Mouse (Mus musculus) midbrain, embryonic 15.5 days (tissue): Measurements from ENCODE around the gene Adgrl3. TPM values are rescaled to one million over a fixed set of nuclear protein-coding genes. Genes with fewer than 3 reads are reported as not detected.

Experiments
- ATAC-seq: fragments of 200-750 bp; cut with Nextera tagmentation; replicated peaks from 2 replicates; pipeline ENCODE4 v1.8.0; 2017; ENCODE audit warnings: moderate TSS enrichment
- H3K27ac ChIP-seq: fragments of 300-500 bp; sonication (generic); 2 replicates; pipeline ENCODE4 v1.5.1; 2015; ENCODE audit warnings: mild to moderate bottlenecking, inconsistent platforms
- H3K27me3 ChIP-seq: fragments of 300-500 bp; sonication (generic); replicated peaks from 2 replicates; pipeline ENCODE4 v1.6.1; 2015; ENCODE audit warnings: inconsistent platforms
- H3K36me3 ChIP-seq: fragments of 300-500 bp; sonication (generic); replicated peaks from 2 replicates; pipeline ENCODE4 v1.6.1; 2015; ENCODE audit warnings: inconsistent platforms
- H3K4me1 ChIP-seq: fragments of 300-500 bp; sonication (generic); 2 replicates; pipeline ENCODE4 v1.6.1; 2015; ENCODE audit warnings: inconsistent platforms
- H3K4me2 ChIP-seq: fragments of 300-500 bp; sonication (generic); 2 replicates; pipeline ENCODE4 v1.6.1; 2015; ENCODE audit warnings: inconsistent platforms, mild to moderate bottlenecking, moderate library complexity
- H3K4me3 ChIP-seq: fragments of 300-500 bp; sonication (generic); 2 replicates; pipeline ENCODE4 v1.5.1; 2015; ENCODE audit warnings: mild to moderate bottlenecking, inconsistent platforms
- H3K9ac ChIP-seq: fragments of 300-500 bp; sonication (generic); 2 replicates; pipeline ENCODE4 v1.6.1; 2015; ENCODE audit warnings: mild to moderate bottlenecking, inconsistent platforms
- H3K9me3 ChIP-seq: fragments of 300-500 bp; sonication (generic); 2 replicates; pipeline ENCODE4 v1.6.1; 2016; ENCODE audit warnings: inconsistent platforms
- WGBS: fragments of 180-500 bp; shearing (Covaris S2); methylation state at CpG from one replicate; pipeline ENCODE4 v1.1.7; 2015; ENCODE audit warnings: mixed read lengths; 5-methylcytosine and 5-hydroxymethylcytosine counted together
- polyA plus RNA-seq: library from polyadenylated mRNA; unstranded; fragments of >200 nt; fragmentation: Nextera tagmentation; extraction: Ambion mirVana; gene quantifications from 2 replicates; pipeline ENCODE4 v1.2.1, GENCODE M21; 2015

The Adgrl3 gene
- polyA plus RNA-seq, 1 experiment from 2014 or later, result 75.6 TPM

GRCm38 (mm10) chr5:81602889-81603288 is 583.0 kb downstream of the Adgrl3 start:
- Histone ChIP-seq H3K9ac (no peak overlapping the region), H3K4me2 (no peak overlapping the region), H3K9me3 (no peaks in the 10 kb centered on the region), H3K4me1 (no peaks in the 10 kb centered on the region), H3K36me3 (no peaks in the 10 kb centered on the region), H3K27ac (no peak overlapping the region), H3K4me3 (no peak overlapping the region), H3K27me3 (no peaks in the 10 kb centered on the region)
- peak; percentile 50; the same call in 1 of the 2 replicates for ATAC-seq
- 79% methylated on average over 4 of the region's 4 CpGs for WGBS

- H3K4me1 ChIP-seq, result no peaks in the 10 kb centered on the region
- ATAC-seq, result no peak
- H3K4me3 ChIP-seq, result no peak overlapping the region
- WGBS, result 89% methylated on average over 1 of the region's 1 CpGs
- no peak overlapping the region for H3K27ac ChIP-seq
- H3K4me2 ChIP-seq, result no peak overlapping the region
- no peak overlapping the region for H3K9ac ChIP-seq
- H3K36me3 ChIP-seq, result no peaks in the 10 kb centered on the region
- no peaks in the 10 kb centered on the region for H3K27me3 ChIP-seq
- H3K9me3 ChIP-seq, result no peaks in the 10 kb centered on the region
Measured at GRCm38 (mm10) chr5:81605646-81606045, 585.7 kb downstream of the Adgrl3 start.

GRCm38 (mm10) chr5:81610223-81610622 is 590.3 kb downstream of the Adgrl3 start:
- ATAC-seq, result peak; percentile 56

GRCm38 (mm10) chr5:81614674-81615073 is 594.7 kb downstream of the Adgrl3 start:
- Histone ChIP-seq H3K9ac (no peak overlapping the region), H3K4me3 (no peak overlapping the region), H3K4me2 (no peak overlapping the region), H3K27me3 (no peaks in the 10 kb centered on the region), H3K36me3 (no peaks in the 10 kb centered on the region), H3K4me1 (no peaks in the 10 kb centered on the region), H3K27ac (no peak overlapping the region), H3K9me3 (no peaks in the 10 kb centered on the region)
- 76% methylated on average over 4 of the region's 4 CpGs for WGBS
- no peak for ATAC-seq

More at GRCm38 (mm10) chr5:81610223-81610622, 590.3 kb downstream of the Adgrl3 start:
- Histone ChIP-seq H3K27ac (no peak overlapping the region), H3K27me3 (no peaks in the 10 kb centered on the region), H3K4me2 (no peak overlapping the region), H3K4me1 (no peaks in the 10 kb centered on the region), H3K9me3 (no peaks in the 10 kb centered on the region), H3K9ac (no peak overlapping the region), H3K4me3 (no peak overlapping the region), H3K36me3 (no peaks in the 10 kb centered on the region)
- 62% methylated on average over 5 of the region's 5 CpGs for WGBS

GRCm38 (mm10) chr5:81621106-81621505 is 601.2 kb downstream of the Adgrl3 start:
- H3K36me3 ChIP-seq, result no peaks in the 10 kb centered on the region
- 85% methylated on average over 5 of the region's 5 CpGs for WGBS
- no peaks in the 10 kb centered on the region for H3K4me1 ChIP-seq
- H3K27me3 ChIP-seq, result no peaks in the 10 kb centered on the region
- ATAC-seq, result no peak
- H3K9ac ChIP-seq, result no peak overlapping the region
- no peak overlapping the region for H3K4me2 ChIP-seq
- H3K4me3 ChIP-seq, result no peak overlapping the region
- H3K9me3 ChIP-seq, result no peaks in the 10 kb centered on the region
- H3K27ac ChIP-seq, result no peak overlapping the region

- Histone ChIP-seq H3K27ac (no peak overlapping the region), H3K36me3 (no peaks in the 10 kb centered on the region), H3K27me3 (no peaks in the 10 kb centered on the region), H3K4me2 (no peak overlapping the region), H3K4me1 (no peaks in the 10 kb centered on the region), H3K4me3 (no peak overlapping the region), H3K9ac (no peak overlapping the region), H3K9me3 (no peaks in the 10 kb centered on the region)
- 77% methylated on average over 3 of the region's 3 CpGs for WGBS
- ATAC-seq, result no peak
Measured at GRCm38 (mm10) chr5:81621715-81622114, 601.8 kb downstream of the Adgrl3 start.

GRCm38 (mm10) chr5:81623846-81624245 is 603.9 kb downstream of the Adgrl3 start:
- no peaks in the 10 kb centered on the region for H3K36me3 ChIP-seq
- 15% methylated on average over 1 of the region's 1 CpGs for WGBS
- no peaks in the 10 kb centered on the region for H3K27me3 ChIP-seq
- no peak overlapping the region for H3K27ac ChIP-seq
- no peak overlapping the region for H3K9ac ChIP-seq
- H3K9me3 ChIP-seq, result no peaks in the 10 kb centered on the region
- no peaks in the 10 kb centered on the region for H3K4me1 ChIP-seq
- H3K4me2 ChIP-seq, result no peak overlapping the region
- ATAC-seq, result no peak
- H3K4me3 ChIP-seq, result no peak overlapping the region

- Histone ChIP-seq H3K9ac (no peak overlapping the region), H3K36me3 (no peaks in the 10 kb centered on the region), H3K9me3 (no peaks in the 10 kb centered on the region), H3K27ac (no peak overlapping the region), H3K4me3 (no peak overlapping the region), H3K4me2 (no peak overlapping the region), H3K27me3 (no peaks in the 10 kb centered on the region), H3K4me1 (0 out of 2 replicates have a peak, but pooled peaks cover 3% of the 10 kb centered on the region)
- WGBS, result 84% methylated on average over 2 of the region's 2 CpGs
- ATAC-seq, result no peak
Measured at GRCm38 (mm10) chr5:81636169-81636568, 616.2 kb downstream of the Adgrl3 start.

- Histone ChIP-seq H3K36me3 (no peaks in the 10 kb centered on the region), H3K4me2 (no peak overlapping the region), H3K9me3 (no peaks in the 10 kb centered on the region), H3K4me3 (no peak overlapping the region), H3K9ac (no peak overlapping the region), H3K27me3 (no peaks in the 10 kb centered on the region), H3K4me1 (0 out of 2 replicates have a peak, but pooled peaks cover 3% of the 10 kb centered on the region), H3K27ac (no peak overlapping the region)
- 87% methylated on average over 2 of the region's 2 CpGs for WGBS
- no peak for ATAC-seq
Measured at GRCm38 (mm10) chr5:81638422-81638821, 618.5 kb downstream of the Adgrl3 start.

- ATAC-seq, result no peak
- Histone ChIP-seq H3K9ac (no peak overlapping the region), H3K27ac (no peak overlapping the region), H3K36me3 (no peaks in the 10 kb centered on the region), H3K4me1 (0 out of 2 replicates have a peak, but pooled peaks cover 3% of the 10 kb centered on the region), H3K27me3 (no peaks in the 10 kb centered on the region), H3K4me3 (no peak overlapping the region), H3K9me3 (no peaks in the 10 kb centered on the region), H3K4me2 (no peak overlapping the region)
- WGBS, result 49% methylated on average over 4 of the region's 4 CpGs
Measured at GRCm38 (mm10) chr5:81640118-81640517, 620.2 kb downstream of the Adgrl3 start.

GRCm38 (mm10) chr5:81645557-81645956 is 625.6 kb downstream of the Adgrl3 start:
- WGBS, result 90% methylated on average over 5 of the region's 5 CpGs
- no peaks in the 10 kb centered on the region for H3K36me3 ChIP-seq
- no peak overlapping the region for H3K4me3 ChIP-seq
- ATAC-seq, result no peak
- H3K27me3 ChIP-seq, result no peaks in the 10 kb centered on the region
- H3K4me1 ChIP-seq, result peaks cover 3% of the 10 kb centered on the region; the same call in 1 of the 2 replicates
- no peak overlapping the region for H3K9ac ChIP-seq
- H3K9me3 ChIP-seq, result no peaks in the 10 kb centered on the region
- no peak overlapping the region for H3K27ac ChIP-seq
- no peak overlapping the region for H3K4me2 ChIP-seq

GRCm38 (mm10) chr5:81653941-81654340 is 634.0 kb downstream of the Adgrl3 start:
- H3K4me1 ChIP-seq, result peaks cover 3% of the 10 kb centered on the region; the same call in 1 of the 2 replicates
- no peaks in the 10 kb centered on the region for H3K36me3 ChIP-seq
- H3K27me3 ChIP-seq, result no peaks in the 10 kb centered on the region
- no peaks in the 10 kb centered on the region for H3K9me3 ChIP-seq
- 74% methylated on average over 2 of the region's 2 CpGs for WGBS
- no peak overlapping the region for H3K4me3 ChIP-seq
- no peak overlapping the region for H3K4me2 ChIP-seq
- ATAC-seq, result no peak
- H3K27ac ChIP-seq, result no peak overlapping the region
- H3K9ac ChIP-seq, result no peak overlapping the region

GRCm38 (mm10) chr5:81661611-81662390 is 641.9 kb downstream of the Adgrl3 start:
- WGBS, result 20% methylated on average over 6 of the region's 6 CpGs
- Histone ChIP-seq H3K27ac (no peak overlapping the region), H3K27me3 (no peaks in the 10 kb centered on the region), H3K4me1 (0 out of 2 replicates have a peak, but pooled peaks cover 5% of the 10 kb centered on the region), H3K4me3 (no peak overlapping the region), H3K36me3 (no peaks in the 10 kb centered on the region), H3K9me3 (no peaks in the 10 kb centered on the region), H3K9ac (no peak overlapping the region), H3K4me2 (no peak overlapping the region)
- ATAC-seq, result peak; percentile 69; the same call in 1 of the 2 replicates
